Mouse (Mus musculus) liver, embryonic 14.5 days (tissue): ENCODE measurements at regions not wholly inside any gene's neighbourhood (a gene's known extent, or its start where the extent isn't known, plus 50 kb on each side); places are given as distances from the start of the nearest gene placed in this dataset.

Experiments
- CTCF ChIP-seq: IDR thresholded peaks from 2 replicates; pipeline ENCODE4 v1.5.1; 2016; ENCODE audit warnings: antibody characterized with exemption, low read depth, control low read depth
- EP300 ChIP-seq: IDR thresholded peaks from 2 replicates; pipeline ENCODE4 v1.6.1; 2016; ENCODE audit warnings: antibody characterized with exemption, low read depth

- TF ChIP-seq CTCF, result peak; percentile 39
- no peak for TF ChIP-seq EP300
Observed at GRCm38 (mm10) chr19:28165901-28166361, 155.0 kb upstream of the Rfx3 start.
